Mouse (Mus musculus): ENCODE data around the gene Prkch.

DNA sequence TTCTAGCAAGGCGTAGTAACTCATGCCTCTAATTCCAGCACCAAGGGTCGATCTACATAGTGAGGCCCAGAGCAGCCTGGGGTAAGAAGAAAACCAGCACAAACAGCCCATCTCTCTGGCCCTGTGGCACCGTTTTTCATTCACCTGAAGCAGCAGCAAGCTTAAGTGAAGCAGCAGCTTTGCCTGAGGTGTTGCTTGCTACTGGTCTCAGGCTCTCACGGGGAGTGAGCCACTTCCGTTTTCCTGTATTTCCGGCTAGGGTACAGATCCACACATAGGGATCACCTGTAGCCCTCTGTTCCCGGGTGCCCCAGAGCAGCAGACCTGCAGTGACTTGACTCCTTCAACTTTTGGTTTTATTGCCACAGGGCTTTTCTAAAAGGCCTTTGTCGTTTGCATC, 114.2 kb downstream of the Prkch start:
- TF ChIP-seq CTCF (IDR thresholded peaks at IDR 0.05; ENCODE audit: low read depth) (no peak), EP300 (IDR thresholded peaks at IDR 0.05; ENCODE audit: low read depth) (no peak)
